Mouse (Mus musculus) C2C12 (cell line): ENCODE results near the gene Pnrc2. TPM values are rescaled to one million over a fixed set of nuclear protein-coding genes. Genes with fewer than 3 reads are reported as not detected.

Source experiments
- H3K27me3 ChIP-seq: one replicate; pipeline ENCODE4 v1.6.1; 2011; ENCODE audit not compliant: control insufficient read depth, insufficient read depth, insufficient read length
- H3K36me3 ChIP-seq: one replicate; pipeline ENCODE4 v1.6.1; 2011; ENCODE audit not compliant: control insufficient read depth, insufficient read depth
- H3K4me3 ChIP-seq: one replicate; pipeline ENCODE4 v1.5.1; 2011; ENCODE audit warnings: mild to moderate bottlenecking, control low read depth; ENCODE audit not compliant: poor library complexity, insufficient read depth, severe bottlenecking
- H3K79me2 ChIP-seq: one replicate; pipeline ENCODE4 v1.6.1; 2011; ENCODE audit not compliant: control insufficient read depth, insufficient read depth
- H3K79me3 ChIP-seq: one replicate; pipeline ENCODE4 v1.6.1; 2011; ENCODE audit warnings: low read depth, control low read depth
- H3ac ChIP-seq: one replicate; pipeline ENCODE3; 2011; ENCODE audit warnings: low read depth; ENCODE audit not compliant: control insufficient read depth, insufficient read length
- CEBPB ChIP-seq: IDR thresholded peaks from one replicate; pipeline ENCODE4 v1.6.1; 2011; ENCODE audit warnings: low read depth, mild to moderate bottlenecking, control low read depth, moderate library complexity
- CTCF ChIP-seq: IDR thresholded peaks from one replicate; pipeline ENCODE4 v1.5.1; 2011; ENCODE audit not compliant: control insufficient read depth, insufficient read depth, insufficient read length
- FOSL1 ChIP-seq: IDR thresholded peaks from one replicate; pipeline ENCODE4 v1.8.0; 2011; ENCODE audit warnings: mild to moderate bottlenecking, low read length; ENCODE audit not compliant: poor library complexity, insufficient read depth, severe bottlenecking
- MAX ChIP-seq: IDR thresholded peaks from one replicate; pipeline ENCODE4 v1.6.1; 2011; ENCODE audit warnings: mild to moderate bottlenecking, control low read depth
- MYOD1 ChIP-seq: IDR thresholded peaks from one replicate; pipeline ENCODE4 v1.6.1; 2011; ENCODE audit warnings: low read depth; ENCODE audit not compliant: control insufficient read depth, insufficient read length
- MYOG ChIP-seq: IDR thresholded peaks from one replicate; pipeline ENCODE4 v1.6.1; 2011; ENCODE audit not compliant: control insufficient read depth, insufficient read length; ENCODE audit errors: extremely low read depth
- USF1 ChIP-seq: IDR thresholded peaks from one replicate; pipeline ENCODE4 v1.6.1; 2011; ENCODE audit warnings: low read depth, mild to moderate bottlenecking, control low read depth, moderate library complexity
- polyA plus RNA-seq: library from polyadenylated mRNA; unstranded; fragments of >200 nt; fragmentation: generic; extraction: Trizol; gene quantifications from one replicate; pipeline ENCODE4 v1.2.1, GENCODE M21; 2012; ENCODE audit warnings: missing spikeins

Gene Pnrc2
- polyA plus RNA-seq, 1 experiment, result 21.7 TPM

DNA sequence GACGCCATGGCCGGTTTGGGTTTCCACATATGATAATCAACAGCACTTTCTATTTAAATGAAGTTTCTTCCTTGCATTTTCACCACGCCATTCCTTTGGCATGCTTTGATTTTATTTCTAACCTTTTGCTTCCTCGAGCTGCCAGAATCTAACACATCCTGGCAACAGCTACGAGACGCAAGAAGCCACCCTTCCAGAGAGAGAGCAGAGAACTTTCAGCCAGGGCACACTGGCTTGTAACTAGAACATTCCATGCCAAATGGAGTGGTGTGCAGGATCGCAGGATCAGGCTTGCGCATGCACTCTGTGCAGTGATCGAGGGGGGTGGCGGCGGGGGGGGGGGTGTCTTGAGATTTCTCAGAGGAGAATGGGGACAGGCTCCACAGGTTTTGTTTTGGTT is 41.6 kb downstream of the Pnrc2 start:
- H3K79me2 ChIP-seq, result no peaks in the 10 kb centered on the region
- H3K36me3 ChIP-seq, result no peaks in the 10 kb centered on the region
- H3K27me3 ChIP-seq, result no peaks in the 10 kb centered on the region
- H3ac ChIP-seq, result no peak overlapping the region
- H3K79me3 ChIP-seq, result no peaks in the 10 kb centered on the region
- H3K4me3 ChIP-seq, result no peak overlapping the region
- TF ChIP-seq USF1 (no peak), CEBPB (no peak), MAX (no peak), MYOG (no peak)

DNA sequence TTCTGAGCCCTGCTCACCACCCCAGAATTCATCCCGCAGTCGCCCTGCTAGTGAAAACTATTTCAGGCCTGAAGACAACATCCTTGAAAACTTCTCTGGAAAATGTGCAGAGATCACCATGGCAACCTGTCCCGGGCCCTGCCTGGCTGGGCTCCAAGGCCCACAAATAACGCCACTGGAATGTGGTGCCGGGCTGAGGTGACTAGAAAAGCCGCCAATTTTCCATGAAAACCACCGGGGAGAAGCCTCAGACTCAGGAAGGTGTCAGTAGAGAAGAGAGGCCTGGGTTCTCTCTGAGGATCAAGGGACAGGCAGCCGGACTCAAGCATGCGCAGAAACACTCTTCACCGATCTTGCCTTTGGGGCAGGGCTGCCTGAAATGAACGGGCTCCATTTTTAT is 45.2 kb downstream of the Pnrc2 start:
- H3K79me3 ChIP-seq, result no peaks in the 10 kb centered on the region
- no peak overlapping the region for H3ac ChIP-seq
- no peak overlapping the region for H3K4me3 ChIP-seq
- H3K36me3 ChIP-seq, result no peaks in the 10 kb centered on the region
- no peaks in the 10 kb centered on the region for H3K79me2 ChIP-seq
- no peak for TF ChIP-seq CTCF
- H3K27me3 ChIP-seq, result no peaks in the 10 kb centered on the region

DNA sequence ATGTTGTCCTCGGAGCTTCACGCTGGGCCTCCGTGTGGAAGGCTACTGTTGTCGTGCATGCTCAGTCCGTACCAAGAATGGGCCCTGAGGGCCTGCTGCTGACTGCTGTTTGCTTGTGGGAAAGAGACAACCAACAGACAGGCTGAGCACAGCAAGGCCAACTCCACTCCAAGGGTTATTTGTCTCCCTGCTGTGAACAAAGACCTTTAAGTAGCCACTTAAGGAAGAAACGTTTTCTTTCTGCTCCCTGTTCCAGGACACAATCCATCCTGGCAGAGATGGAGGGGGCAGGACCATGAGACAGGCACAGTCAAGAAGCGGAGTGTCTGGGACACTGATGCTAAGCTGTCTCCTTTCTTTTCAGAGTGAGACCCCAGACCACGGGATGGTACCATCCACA is 49.4 kb downstream of the Pnrc2 start:
- no peaks in the 10 kb centered on the region for H3K27me3 ChIP-seq
- no peak for TF ChIP-seq MAX
- no peak for TF ChIP-seq CTCF
- TF ChIP-seq USF1, result no peak
- TF ChIP-seq FOSL1, result no peak
- TF ChIP-seq CEBPB, result no peak
- TF ChIP-seq MYOG, result no peak
- TF ChIP-seq MYOD1, result no peak

DNA sequence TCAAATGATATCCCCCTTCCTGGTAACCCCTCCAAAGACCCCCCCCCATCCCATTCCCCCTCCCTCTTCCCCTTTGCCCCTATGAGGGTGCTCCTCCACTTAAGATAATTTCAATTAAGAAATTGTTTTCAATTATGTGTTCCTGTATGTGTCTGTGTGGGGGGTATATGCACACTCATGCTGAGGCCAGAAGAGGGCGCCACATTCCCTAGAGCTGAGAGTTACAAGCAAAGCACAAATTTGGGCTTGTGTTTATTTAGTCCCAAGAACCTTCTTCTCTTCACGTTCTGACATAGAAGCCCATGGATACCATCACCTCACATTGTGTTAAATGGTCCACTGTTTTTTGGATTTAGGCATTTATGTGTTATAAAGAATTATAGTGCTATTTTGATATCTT is 50.4 kb downstream of the Pnrc2 start:
- no peaks in the 10 kb centered on the region for H3K79me3 ChIP-seq
- H3K79me2 ChIP-seq, result no peaks in the 10 kb centered on the region
- H3K27me3 ChIP-seq, result no peaks in the 10 kb centered on the region
- no peak overlapping the region for H3K4me3 ChIP-seq
- no peak overlapping the region for H3ac ChIP-seq
- TF ChIP-seq MYOG (no peak), MAX (no peak), MYOD1 (no peak), CTCF (no peak), FOSL1 (no peak), USF1 (no peak), CEBPB (no peak)
- H3K36me3 ChIP-seq, result no peaks in the 10 kb centered on the region

More for the DNA sequence above, 49.4 kb downstream of the Pnrc2 start:
- H3K36me3 ChIP-seq, result no peaks in the 10 kb centered on the region
- no peaks in the 10 kb centered on the region for H3K79me2 ChIP-seq
- H3ac ChIP-seq, result no peak overlapping the region
- H3K79me3 ChIP-seq, result no peaks in the 10 kb centered on the region
- no peak overlapping the region for H3K4me3 ChIP-seq

DNA sequence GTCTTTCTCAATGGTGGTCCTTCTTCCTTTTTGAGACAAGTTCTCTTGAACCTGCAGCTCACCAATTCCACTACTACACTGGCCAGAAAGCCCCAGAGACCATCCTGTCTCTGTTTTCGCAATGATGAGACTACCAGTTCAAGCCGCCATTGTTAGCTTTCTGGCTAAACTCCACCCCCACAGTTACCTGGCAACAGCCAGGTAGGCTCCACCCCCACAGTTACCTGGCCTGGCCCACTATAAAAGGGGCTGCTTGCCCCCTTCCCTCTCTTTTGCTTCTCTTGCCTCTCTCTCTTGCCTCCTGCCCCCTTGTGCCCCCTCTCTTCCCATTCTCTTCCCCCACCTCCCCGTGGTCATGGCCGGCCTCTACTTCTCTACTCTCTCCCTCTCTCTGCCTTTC is 51.9 kb downstream of the Pnrc2 start:
- no peaks in the 10 kb centered on the region for H3K36me3 ChIP-seq

More for the DNA sequence above, 51.9 kb downstream of the Pnrc2 start:
- TF ChIP-seq MAX, result no peak
- no peak for TF ChIP-seq CEBPB
- no peak for TF ChIP-seq MYOG
- no peak for TF ChIP-seq FOSL1
- no peak for TF ChIP-seq USF1
- TF ChIP-seq CTCF, result no peak
- no peak for TF ChIP-seq MYOD1
- Histone ChIP-seq H3K27me3 (no peaks in the 10 kb centered on the region), H3K79me3 (no peaks in the 10 kb centered on the region), H3K4me3 (no peak overlapping the region), H3K79me2 (no peaks in the 10 kb centered on the region), H3ac (no peak overlapping the region)

Other genes with a start within 250 kb of the Pnrc2 start
- not detected for gene Ifnlr1, start 187.6 kb downstream of the Pnrc2 start, polyA plus RNA-seq
- gene Il22ra1, start 145.7 kb downstream of the Pnrc2 start, polyA plus RNA-seq, result 0.04 TPM
- 0.40 TPM for gene Myom3, start 114.1 kb downstream of the Pnrc2 start, polyA plus RNA-seq
- gene Srsf10, start 18.1 kb downstream of the Pnrc2 start, polyA plus RNA-seq, result 37.2 TPM
- not detected for gene Cnr2, start 21.5 kb upstream of the Pnrc2 start, polyA plus RNA-seq
- 26.8 TPM for gene Fuca1, start 46.9 kb upstream of the Pnrc2 start, polyA plus RNA-seq
- 24.3 TPM for gene Hmgcl, start 72.6 kb upstream of the Pnrc2 start, polyA plus RNA-seq
- gene Gale, start 89.9 kb upstream of the Pnrc2 start, polyA plus RNA-seq, result 50.7 TPM
- 70.1 TPM for gene Lypla2, start 98.8 kb upstream of the Pnrc2 start, polyA plus RNA-seq
- gene Pithd1, start 113.4 kb upstream of the Pnrc2 start, polyA plus RNA-seq, result 45.1 TPM
- gene Eloa, start 147.9 kb upstream of the Pnrc2 start, polyA plus RNA-seq, result 18.4 TPM
- 2,415 TPM for gene Rpl11, start 179.6 kb upstream of the Pnrc2 start, polyA plus RNA-seq